In genomic region chr1:93272409-93272821, GRCm38 (mm10) we compare ENCODE assay signal across 8 mouse cellular contexts. TPM values are rescaled to one million over a fixed set of nuclear protein-coding genes. Genes with fewer than 3 reads are reported as not detected.
DNase-seq lines count a peak whose midpoint lies in the region; ATAC-seq and TF ChIP-seq lines count a peak whose summit lies in the region.

No protein-coding gene starts in this region.

- H3K27ac ChIP-seq in thymus, adult 2 months (ENCODE audit: control insufficient read depth, insufficient read depth, low read length) = no peak overlapping the region
- H3K27ac ChIP-seq in hindbrain, embryonic 16.5 days (ENCODE audit: low read depth, low read length) = no peak overlapping the region
- H3K27ac ChIP-seq in midbrain, embryonic 11.5 days (ENCODE audit: low read depth, low read length) = no peak overlapping the region

- peak; percentile 45 for DNase-seq in thymus, adult 2 months
- no peak for DNase-seq in thymus, adult 18-20 months
- peak; percentile 37 for DNase-seq in c-Kit-positive CD71-positive TER-119-negative erythroid progenitor cells, embryonic 14.5 days (ENCODE audit: low read depth)
- peak; percentile 91 for DNase-seq in midbrain, embryonic 11.5 days (ENCODE audit: low spot score, missing footprints)
- no peak for DNase-seq in layer of hippocampus, adult 11-12 months (ENCODE audit: low spot score)
- no peak for DNase-seq in cerebellum, adult 18-20 months
- DNase-seq in cerebellum, postnatal 10 days = no peak

- no peaks in the 10 kb centered on the region for H3K27me3 ChIP-seq in thymus, adult 2 months (ENCODE audit: control insufficient read depth, insufficient read depth, low read length)
- no peaks in the 10 kb centered on the region for H3K27me3 ChIP-seq in hindbrain, embryonic 16.5 days (replicated peaks; ENCODE audit: control insufficient read depth, insufficient read depth, low read length)
- H3K27me3 ChIP-seq in midbrain, embryonic 11.5 days (ENCODE audit: control insufficient read depth, insufficient read depth, low read length) = no peaks in the 10 kb centered on the region

- H3K9me3 ChIP-seq in hindbrain, embryonic 16.5 days (ENCODE audit: control insufficient read depth, low read length) = no peaks in the 10 kb centered on the region
- H3K9me3 ChIP-seq in midbrain, embryonic 11.5 days (ENCODE audit: control insufficient read depth, low read length) = no peaks in the 10 kb centered on the region

- no peak overlapping the region for H3K4me3 ChIP-seq in thymus, adult 2 months (ENCODE audit: control insufficient read depth, insufficient read depth, low read length)
- H3K4me3 ChIP-seq in hindbrain, embryonic 16.5 days (ENCODE audit: low read length) = peak overlapping the region; percentile 27
- H3K4me3 ChIP-seq in midbrain, embryonic 11.5 days (ENCODE audit: low read depth, low read length) = no peak overlapping the region

- peak overlapping the region; percentile 18; the same call in 1 of the 2 replicates for H3K9ac ChIP-seq in hindbrain, embryonic 16.5 days (ENCODE audit: low read depth, low read length)
- no peak overlapping the region for H3K9ac ChIP-seq in midbrain, embryonic 11.5 days (ENCODE audit: low read length)

- TF ChIP-seq POLR2A in thymus, adult 2 months (IDR thresholded peaks at IDR 0.05; ENCODE audit: control insufficient read depth, extremely low read depth, insufficient read depth, low read length, poor library complexity) = no peak

- TF ChIP-seq CTCF in thymus, adult 2 months (IDR thresholded peaks at IDR 0.05; ENCODE audit: borderline replicate concordance, control insufficient read depth, extremely low read depth, insufficient read depth, low read length, poor library complexity) = no peak

- H3K4me2 ChIP-seq in hindbrain, embryonic 16.5 days (ENCODE audit: low read length) = peak overlapping the region; percentile 50
- H3K4me2 ChIP-seq in midbrain, embryonic 11.5 days = peak overlapping the region; percentile 4; the same call in 1 of the 2 replicates

- WGBS in thymus, adult 2 months = 6% methylated on average over 16 of the region's 16 CpGs
- 2% methylated on average over 16 of the region's 16 CpGs for WGBS in hindbrain, embryonic 16.5 days
- WGBS in midbrain, embryonic 11.5 days = 3% methylated on average over 16 of the region's 16 CpGs

- peak; percentile 56 for ATAC-seq in hindbrain, embryonic 16.5 days
- ATAC-seq in midbrain, embryonic 11.5 days (ENCODE audit: low FRiP score) = peak; percentile 52; the same call in 1 of the 2 replicates

- H3K36me3 ChIP-seq in thymus, adult 2 months (ENCODE audit: control insufficient read depth, insufficient read depth, low read length) = no peaks in the 10 kb centered on the region
- H3K36me3 ChIP-seq in hindbrain, embryonic 16.5 days (ENCODE audit: control insufficient read depth, insufficient read depth, low read length) = no peaks in the 10 kb centered on the region
- H3K36me3 ChIP-seq in midbrain, embryonic 11.5 days (ENCODE audit: control insufficient read depth, insufficient read depth, low read length) = no peaks in the 10 kb centered on the region

- no peaks in the 10 kb centered on the region for H3K4me1 ChIP-seq in thymus, adult 2 months (replicated peaks; ENCODE audit: control insufficient read depth, insufficient read depth, low read length)
- H3K4me1 ChIP-seq in hindbrain, embryonic 16.5 days (ENCODE audit: control insufficient read depth, insufficient read depth, low read depth, low read length) = peaks cover 4% of the 10 kb centered on the region; the same call in 1 of the 2 replicates
- no peaks in the 10 kb centered on the region for H3K4me1 ChIP-seq in midbrain, embryonic 11.5 days (ENCODE audit: control insufficient read depth, insufficient read depth, low read length)

RNA-seq across cellular contexts. Expression of gene Mterf4, which starts 33.3 kb away (rescaled TPM):
- 11.1 and 11.6 TPM in 2 replicates for polyA plus RNA-seq in thymus, adult 2 months (2012; rRNA removed)
- 33.5 and 33.7 TPM in 2 replicates for polyA plus RNA-seq in hindbrain, embryonic 16.5 days (2015; fragmentation: Nextera tagmentation; extraction: Ambion mirVana)
- 31.8 and 38.4 TPM in 2 replicates for polyA plus RNA-seq in midbrain, embryonic 11.5 days (2014; fragmentation: Nextera tagmentation; extraction: Ambion mirVana)

RNA-seq across cellular contexts. Expression of gene Sned1, which starts 36.8 kb away (rescaled TPM):
- 3.1 and 3.8 TPM in 2 replicates for polyA plus RNA-seq in thymus, adult 2 months (2012; rRNA removed)
- 12.1 and 12.7 TPM in 2 replicates for polyA plus RNA-seq in hindbrain, embryonic 16.5 days (2015; fragmentation: Nextera tagmentation; extraction: Ambion mirVana)
- polyA plus RNA-seq in midbrain, embryonic 11.5 days (2014; fragmentation: Nextera tagmentation; extraction: Ambion mirVana) = 1.8 and 2.0 TPM in 2 replicates

Comparison
In these comparisons a context has a peak if more than half of its experiments do, and no peak if none do; other contexts are left out.
1. DNase-seq: peak in thymus, adult 2 months (single experiment), c-Kit-positive CD71-positive TER-119-negative erythroid progenitor cells, embryonic 14.5 days (single experiment) and midbrain, embryonic 11.5 days (single experiment); none in thymus, adult 18-20 months (0 of 2), layer of hippocampus, adult 11-12 months (single experiment), cerebellum, adult 18-20 months (0 of 2) and cerebellum, postnatal 10 days (0 of 2).